Mouse (Mus musculus) megakaryocyte, embryonic 14.5 days (primary cell): ENCODE data around the gene Vstm5. TPM values are rescaled to one million over a fixed set of nuclear protein-coding genes. Genes with fewer than 3 reads are reported as not detected.

Experiments used
- H3K27me3 ChIP-seq: replicated peaks from 2 replicates; pipeline ENCODE3; 2012; ENCODE audit warnings: inconsistent platforms
- H3K36me3 ChIP-seq: replicated peaks from 2 replicates; pipeline ENCODE3; 2012; ENCODE audit warnings: low read length, inconsistent platforms, mixed read lengths
- H3K4me1 ChIP-seq: 2 replicates; pipeline ENCODE4 v1.6.1; 2012; ENCODE audit warnings: inconsistent platforms
- H3K4me3 ChIP-seq: replicated peaks from 2 replicates; pipeline ENCODE3; 2012; ENCODE audit warnings: moderate library complexity, mild to moderate bottlenecking, inconsistent platforms
- H3K9me3 ChIP-seq: 2 replicates; pipeline ENCODE4 v1.6.1; 2012; ENCODE audit warnings: inconsistent platforms
- FLI1 ChIP-seq: IDR thresholded peaks from 2 replicates; pipeline ENCODE4 v1.6.1; 2012; ENCODE audit warnings: low read length, inconsistent platforms, mixed read lengths
- GATA1 ChIP-seq: IDR thresholded peaks from 3 replicates; pipeline ENCODE4 v1.6.1; 2012; ENCODE audit warnings: mixed read lengths, low read length, inconsistent platforms, borderline replicate concordance
- polyA plus RNA-seq: library from polyadenylated mRNA; stranded (reverse); fragments of >175 nt; gene quantifications from 2 replicates; pipeline ENCODE4 v1.2.3, GENCODE M21; 2012; ENCODE audit warnings: low replicate concordance; ENCODE audit not compliant: insufficient read depth

Vstm5 gene
- polyA plus RNA-seq, 1 experiment: not detected

- no peak for TF ChIP-seq FLI1
- H3K4me3 ChIP-seq: no peak overlapping the region
- H3K9me3 ChIP-seq: peaks cover 5% of the 10 kb centered on the region
- peaks cover 53% of the 10 kb centered on the region for H3K4me1 ChIP-seq
- H3K27me3 ChIP-seq: peaks cover 38% of the 10 kb centered on the region
- no peaks in the 10 kb centered on the region for H3K36me3 ChIP-seq
Measured at GRCm38 (mm10) chr9:15237516-15238296, 1.1 kb upstream of the Vstm5 start.

GRCm38 (mm10) chr9:15238297-15238990, 401 bp upstream of the Vstm5 start:
- peaks cover 53% of the 10 kb centered on the region for H3K4me1 ChIP-seq
- no peaks in the 10 kb centered on the region; the same call in 1 of the 2 replicates for H3K9me3 ChIP-seq
- peak overlapping the region; percentile 92 for H3K4me3 ChIP-seq
- no peak for TF ChIP-seq GATA1
- TF ChIP-seq FLI1: no peak
- peaks cover 41% of the 10 kb centered on the region for H3K27me3 ChIP-seq
- H3K36me3 ChIP-seq: no peaks in the 10 kb centered on the region

GRCm38 (mm10) chr9:15240006-15240405, 1.2 kb downstream of the Vstm5 start:
- no peaks in the 10 kb centered on the region for H3K36me3 ChIP-seq
- H3K4me1 ChIP-seq: peaks cover 55% of the 10 kb centered on the region
- peaks cover 50% of the 10 kb centered on the region for H3K27me3 ChIP-seq
- H3K9me3 ChIP-seq: no peaks in the 10 kb centered on the region
- TF ChIP-seq FLI1: no peak
- TF ChIP-seq GATA1: no peak
- H3K4me3 ChIP-seq: peak overlapping the region; percentile 47

GRCm38 (mm10) chr9:15240863-15241595, 2.2 kb downstream of the Vstm5 start:
- Histone ChIP-seq H3K27me3 (peaks cover 50% of the 10 kb centered on the region), H3K9me3 (no peaks in the 10 kb centered on the region), H3K36me3 (no peaks in the 10 kb centered on the region), H3K4me3 (peak overlapping the region; percentile 20), H3K4me1 (peaks cover 55% of the 10 kb centered on the region)
- TF ChIP-seq GATA1 (no peak), FLI1 (no peak)

- TF ChIP-seq GATA1 (no peak), FLI1 (no peak)
- H3K4me1 ChIP-seq: peaks cover 55% of the 10 kb centered on the region
- H3K9me3 ChIP-seq: no peaks in the 10 kb centered on the region
- peak overlapping the region; percentile 39 for H3K4me3 ChIP-seq
- no peaks in the 10 kb centered on the region for H3K36me3 ChIP-seq
- H3K27me3 ChIP-seq: peaks cover 50% of the 10 kb centered on the region
Measured at GRCm38 (mm10) chr9:15241596-15241939, 2.7 kb downstream of the Vstm5 start.

GRCm38 (mm10) chr9:15242130-15242529, 3.3 kb downstream of the Vstm5 start:
- H3K4me3 ChIP-seq: no peak overlapping the region
- no peaks in the 10 kb centered on the region for H3K36me3 ChIP-seq
- H3K27me3 ChIP-seq: peaks cover 45% of the 10 kb centered on the region
- TF ChIP-seq GATA1 (no peak), FLI1 (no peak)
- H3K4me1 ChIP-seq: peaks cover 55% of the 10 kb centered on the region
- peaks cover under 1% of the 10 kb centered on the region; the same call in 1 of the 2 replicates for H3K9me3 ChIP-seq

- Histone ChIP-seq H3K36me3 (no peaks in the 10 kb centered on the region), H3K4me3 (no peak overlapping the region), H3K9me3 (peaks cover 15% of the 10 kb centered on the region), H3K27me3 (peaks cover 24% of the 10 kb centered on the region), H3K4me1 (peaks cover 24% of the 10 kb centered on the region)
- TF ChIP-seq FLI1: no peak
- no peak for TF ChIP-seq GATA1
Measured at GRCm38 (mm10) chr9:15245319-15246075, 6.7 kb downstream of the Vstm5 start.

- Histone ChIP-seq H3K36me3 (no peaks in the 10 kb centered on the region), H3K27me3 (peaks cover 27% of the 10 kb centered on the region), H3K4me3 (no peak overlapping the region), H3K4me1 (peaks cover 8% of the 10 kb centered on the region; the same call in 1 of the 2 replicates), H3K9me3 (peaks cover 15% of the 10 kb centered on the region)
- TF ChIP-seq FLI1: no peak
- no peak for TF ChIP-seq GATA1
Measured at GRCm38 (mm10) chr9:15250376-15250775, 11.5 kb downstream of the Vstm5 start.

GRCm38 (mm10) chr9:15252196-15252595, 13.4 kb downstream of the Vstm5 start:
- peaks cover 11% of the 10 kb centered on the region; the same call in 1 of the 2 replicates for H3K4me1 ChIP-seq
- no peaks in the 10 kb centered on the region for H3K36me3 ChIP-seq
- no peak overlapping the region for H3K4me3 ChIP-seq
- TF ChIP-seq FLI1 (no peak), GATA1 (no peak)
- H3K9me3 ChIP-seq: peaks cover 14% of the 10 kb centered on the region
- peaks cover 25% of the 10 kb centered on the region for H3K27me3 ChIP-seq
